Mouse (Mus musculus) neural tube, embryonic 15.5 days (tissue): ENCODE data around the gene Wasf1. TPM values are rescaled to one million over a fixed set of nuclear protein-coding genes. Genes with fewer than 3 reads are reported as not detected.

Experiments used
- ATAC-seq: fragments of 200-750 bp; cut with Nextera tagmentation; 2 replicates; pipeline ENCODE4 v1.8.0; 2017; ENCODE audit warnings: mild to moderate bottlenecking, moderate TSS enrichment, moderate library complexity; ENCODE audit not compliant: low FRiP score
- H3K27ac ChIP-seq: fragments of 300-500 bp; sonication (generic); replicated peaks from 2 replicates; pipeline ENCODE4 v1.5.1; 2015; ENCODE audit warnings: mild to moderate bottlenecking, inconsistent platforms
- H3K27me3 ChIP-seq: fragments of 300-500 bp; sonication (generic); replicated peaks from 2 replicates; pipeline ENCODE4 v1.6.1; 2015; ENCODE audit warnings: inconsistent platforms
- H3K36me3 ChIP-seq: fragments of 300-500 bp; sonication (generic); 2 replicates; pipeline ENCODE4 v1.6.1; 2015; ENCODE audit warnings: inconsistent platforms
- H3K4me1 ChIP-seq: fragments of 300-500 bp; sonication (generic); 2 replicates; pipeline ENCODE4 v1.6.1; 2015; ENCODE audit warnings: inconsistent platforms
- H3K4me2 ChIP-seq: fragments of 300-500 bp; sonication (generic); 2 replicates; pipeline ENCODE4 v1.6.1; 2015; ENCODE audit warnings: inconsistent platforms, mild to moderate bottlenecking, moderate library complexity
- H3K4me3 ChIP-seq: fragments of 300-500 bp; sonication (generic); replicated peaks from 2 replicates; pipeline ENCODE4 v1.5.1; 2015; ENCODE audit warnings: mild to moderate bottlenecking, inconsistent platforms
- H3K9ac ChIP-seq: fragments of 300-500 bp; sonication (generic); replicated peaks from 2 replicates; pipeline ENCODE4 v1.6.1; 2015; ENCODE audit warnings: mild to moderate bottlenecking, inconsistent platforms
- H3K9me3 ChIP-seq: fragments of 300-500 bp; sonication (generic); replicated peaks from 2 replicates; pipeline ENCODE4 v1.6.1; 2016; ENCODE audit warnings: inconsistent platforms
- WGBS: fragments of 180-500 bp; shearing (Covaris S2); methylation state at CpG from one replicate; pipeline ENCODE4 v1.1.7; 2015; ENCODE audit warnings: mixed read lengths; 5-methylcytosine and 5-hydroxymethylcytosine counted together
- polyA plus RNA-seq: library from polyadenylated mRNA; unstranded; fragments of >200 nt; fragmentation: Nextera tagmentation; extraction: Ambion mirVana; gene quantifications from 2 replicates; pipeline ENCODE4 v1.2.1, GENCODE M21; 2015

Gene Wasf1
- polyA plus RNA-seq, 1 experiment from 2014 or later = 105 TPM

- H3K27ac ChIP-seq = no peak overlapping the region
- peaks cover 13% of the 10 kb centered on the region for H3K4me1 ChIP-seq
- 90% methylated on average over 12 of the region's 12 CpGs for WGBS
- ATAC-seq = peak; percentile 23; the same call in 1 of the 2 replicates
- H3K36me3 ChIP-seq = no peaks in the 10 kb centered on the region
- H3K9ac ChIP-seq = no peak overlapping the region
- no peaks in the 10 kb centered on the region for H3K9me3 ChIP-seq
- H3K4me3 ChIP-seq = no peak overlapping the region
- H3K4me2 ChIP-seq = no peak overlapping the region
- no peaks in the 10 kb centered on the region for H3K27me3 ChIP-seq
Observed at GRCm38 (mm10) chr10:40895765-40896164, 12.5 kb downstream of the Wasf1 start.

GRCm38 (mm10) chr10:40896656-40897055 lies 13.4 kb downstream of the Wasf1 start:
- peak; percentile 22; the same call in 1 of the 2 replicates for ATAC-seq
- H3K36me3 ChIP-seq = no peaks in the 10 kb centered on the region
- H3K4me1 ChIP-seq = peaks cover 13% of the 10 kb centered on the region
- H3K9ac ChIP-seq = no peak overlapping the region
- no peak overlapping the region for H3K4me3 ChIP-seq
- no peak overlapping the region for H3K27ac ChIP-seq
- H3K4me2 ChIP-seq = no peak overlapping the region
- WGBS = 38% methylated on average over 5 of the region's 5 CpGs
- no peaks in the 10 kb centered on the region for H3K9me3 ChIP-seq
- H3K27me3 ChIP-seq = no peaks in the 10 kb centered on the region

DNA sequence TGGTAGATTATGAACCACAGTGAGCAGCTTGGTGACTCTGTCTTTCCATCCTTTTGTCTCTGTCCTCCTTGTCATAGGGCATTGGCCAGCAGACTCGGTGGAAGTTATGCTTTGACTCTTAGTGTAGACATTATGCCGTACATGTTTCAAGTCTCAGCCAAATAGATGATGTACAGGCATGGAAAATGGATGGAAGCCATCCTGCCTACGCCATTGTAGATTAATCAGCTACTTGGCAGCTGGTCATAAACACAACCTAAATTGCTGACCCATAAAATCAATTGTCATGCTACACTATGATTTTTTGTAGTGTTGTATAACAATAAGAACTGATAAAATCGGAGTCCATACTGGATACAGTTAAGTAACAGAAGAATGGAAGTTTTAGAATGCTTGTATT lies 18.5 kb downstream of the Wasf1 start:
- H3K27ac ChIP-seq = no peak overlapping the region
- H3K4me3 ChIP-seq = no peak overlapping the region
- no peaks in the 10 kb centered on the region for H3K9me3 ChIP-seq
- no peak overlapping the region for H3K9ac ChIP-seq
- no peaks in the 10 kb centered on the region for H3K27me3 ChIP-seq
- H3K4me1 ChIP-seq = peaks cover 13% of the 10 kb centered on the region
- H3K4me2 ChIP-seq = no peak overlapping the region
- WGBS = 67% methylated on average over 4 of the region's 4 CpGs
- no peaks in the 10 kb centered on the region for H3K36me3 ChIP-seq
- ATAC-seq = no peak

GRCm38 (mm10) chr10:40906131-40906530 lies 22.9 kb downstream of the Wasf1 start:
- Histone ChIP-seq H3K4me3 (no peak overlapping the region), H3K4me2 (no peak overlapping the region), H3K9ac (no peak overlapping the region), H3K9me3 (no peaks in the 10 kb centered on the region), H3K27ac (no peak overlapping the region), H3K27me3 (no peaks in the 10 kb centered on the region), H3K36me3 (no peaks in the 10 kb centered on the region), H3K4me1 (peaks cover 14% of the 10 kb centered on the region)
- 89% methylated on average over 1 of the region's 1 CpGs for WGBS
- no peak for ATAC-seq

DNA sequence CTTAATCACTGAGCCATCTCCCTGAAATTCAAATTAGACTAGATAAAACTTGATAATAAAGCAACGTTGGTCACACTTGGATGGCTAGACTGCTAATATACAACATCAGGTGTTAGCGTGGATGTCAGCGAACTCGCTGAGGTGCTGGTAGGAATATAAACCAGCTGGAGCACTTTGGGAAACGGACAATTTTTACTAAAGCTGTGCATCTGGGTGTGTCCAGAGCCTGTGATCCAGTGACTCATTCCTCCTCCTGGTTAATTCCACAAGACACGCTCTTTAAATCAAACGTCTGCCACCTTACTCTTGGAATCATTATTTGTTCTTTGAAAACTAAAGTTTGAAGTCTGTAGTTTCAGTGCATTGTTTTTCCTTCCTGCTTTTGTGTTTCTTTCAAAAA lies 23.5 kb downstream of the Wasf1 start:
- H3K36me3 ChIP-seq = no peaks in the 10 kb centered on the region
- H3K27ac ChIP-seq = no peak overlapping the region
- no peak overlapping the region for H3K4me2 ChIP-seq
- H3K9ac ChIP-seq = no peak overlapping the region
- ATAC-seq = no peak
- 44% methylated on average over 7 of the region's 7 CpGs for WGBS
- H3K4me1 ChIP-seq = peaks cover 14% of the 10 kb centered on the region
- H3K9me3 ChIP-seq = no peaks in the 10 kb centered on the region
- H3K4me3 ChIP-seq = no peak overlapping the region
- H3K27me3 ChIP-seq = no peaks in the 10 kb centered on the region

- Histone ChIP-seq H3K27ac (no peak overlapping the region), H3K4me2 (no peak overlapping the region), H3K36me3 (no peaks in the 10 kb centered on the region), H3K9ac (no peak overlapping the region), H3K4me1 (peaks cover 11% of the 10 kb centered on the region), H3K9me3 (no peaks in the 10 kb centered on the region), H3K27me3 (no peaks in the 10 kb centered on the region), H3K4me3 (no peak overlapping the region)
- ATAC-seq = no peak
- WGBS = 49% methylated on average over 2 of the region's 2 CpGs
Observed at GRCm38 (mm10) chr10:40908580-40908979, 25.3 kb downstream of the Wasf1 start.

DNA sequence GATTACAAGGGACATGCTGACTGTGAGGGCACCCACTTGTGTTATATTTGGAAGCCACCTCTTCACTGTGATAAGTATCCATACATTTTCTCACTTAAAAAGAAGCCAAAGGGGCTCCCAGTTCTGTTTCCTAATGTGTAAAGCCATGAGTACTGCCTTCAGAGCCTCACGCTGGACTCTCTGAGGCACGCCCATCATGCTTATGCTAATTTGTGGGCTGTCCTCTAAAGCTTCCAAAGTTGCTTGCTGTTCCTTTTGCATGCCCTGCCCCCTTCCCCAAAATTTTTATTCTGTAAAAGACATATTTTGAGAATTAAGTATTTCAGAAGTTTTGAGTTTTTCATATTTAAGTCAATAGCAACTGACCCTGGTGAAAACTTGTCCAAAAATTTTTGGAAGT lies 27.5 kb downstream of the Wasf1 start:
- 63% methylated on average over 2 of the region's 2 CpGs for WGBS
- no peak for ATAC-seq
- H3K36me3 ChIP-seq = no peaks in the 10 kb centered on the region
- no peak overlapping the region for H3K4me3 ChIP-seq
- no peak overlapping the region for H3K9ac ChIP-seq
- H3K27me3 ChIP-seq = no peaks in the 10 kb centered on the region
- H3K27ac ChIP-seq = no peak overlapping the region
- peaks cover 11% of the 10 kb centered on the region for H3K4me1 ChIP-seq
- H3K9me3 ChIP-seq = no peaks in the 10 kb centered on the region
- no peak overlapping the region for H3K4me2 ChIP-seq

DNA sequence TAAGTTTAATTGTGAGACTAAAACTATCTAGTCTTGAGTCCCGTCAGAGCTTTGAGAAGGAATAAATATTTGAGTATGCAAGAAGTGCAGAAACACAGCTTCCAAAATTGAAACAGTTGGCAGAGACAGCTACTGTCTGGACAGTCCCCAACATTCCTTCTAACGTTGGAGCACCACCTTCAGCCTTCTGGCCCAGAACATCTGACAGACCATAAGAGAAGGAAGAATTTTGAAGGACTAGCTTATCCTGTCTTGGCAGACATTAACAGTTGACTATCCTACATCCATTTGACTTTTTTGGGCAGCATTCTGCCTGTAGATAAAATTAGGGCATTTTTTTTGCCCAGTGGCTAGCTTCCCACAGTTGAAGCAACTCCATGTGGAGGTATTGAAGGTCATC lies 32.0 kb downstream of the Wasf1 start:
- no peak for ATAC-seq
- Histone ChIP-seq H3K4me1 (peaks cover 8% of the 10 kb centered on the region), H3K9ac (no peak overlapping the region), H3K4me2 (no peak overlapping the region), H3K27ac (no peak overlapping the region), H3K4me3 (no peak overlapping the region), H3K36me3 (no peaks in the 10 kb centered on the region), H3K9me3 (no peaks in the 10 kb centered on the region), H3K27me3 (no peaks in the 10 kb centered on the region)
- WGBS = 86% methylated on average over 2 of the region's 2 CpGs

GRCm38 (mm10) chr10:40918669-40919440 lies 35.6 kb downstream of the Wasf1 start:
- Histone ChIP-seq H3K9ac (no peak overlapping the region), H3K4me3 (no peak overlapping the region), H3K4me2 (no peak overlapping the region), H3K9me3 (no peaks in the 10 kb centered on the region), H3K27me3 (no peaks in the 10 kb centered on the region), H3K36me3 (peaks cover 9% of the 10 kb centered on the region; the same call in 1 of the 2 replicates), H3K27ac (no peak overlapping the region), H3K4me1 (peaks cover 8% of the 10 kb centered on the region)
- ATAC-seq = no peak
- 77% methylated on average over 8 of the region's 8 CpGs for WGBS

GRCm38 (mm10) chr10:40919464-40919863 lies 36.2 kb downstream of the Wasf1 start:
- Histone ChIP-seq H3K4me3 (no peak overlapping the region), H3K27me3 (no peaks in the 10 kb centered on the region), H3K27ac (no peak overlapping the region), H3K9me3 (no peaks in the 10 kb centered on the region), H3K9ac (no peak overlapping the region), H3K4me1 (peaks cover 8% of the 10 kb centered on the region), H3K4me2 (no peak overlapping the region), H3K36me3 (peaks cover 13% of the 10 kb centered on the region)
- 74% methylated on average over 6 of the region's 6 CpGs for WGBS
- no peak for ATAC-seq

- ATAC-seq = no peak
- Histone ChIP-seq H3K27me3 (no peaks in the 10 kb centered on the region), H3K4me1 (no peaks in the 10 kb centered on the region; the same call in 1 of the 2 replicates), H3K4me3 (no peak overlapping the region), H3K27ac (no peak overlapping the region), H3K9ac (no peak overlapping the region), H3K9me3 (no peaks in the 10 kb centered on the region), H3K36me3 (peaks cover 40% of the 10 kb centered on the region), H3K4me2 (no peak overlapping the region)
- 93% methylated on average over 8 of the region's 8 CpGs for WGBS
Observed at GRCm38 (mm10) chr10:40932995-40933394, 49.7 kb downstream of the Wasf1 start.

GRCm38 (mm10) chr10:40936160-40936726 lies 53.0 kb downstream of the Wasf1 start:
- no peak for ATAC-seq
- Histone ChIP-seq H3K36me3 (peaks cover 54% of the 10 kb centered on the region), H3K9me3 (no peaks in the 10 kb centered on the region), H3K27me3 (no peaks in the 10 kb centered on the region), H3K9ac (no peak overlapping the region), H3K4me3 (no peak overlapping the region), H3K27ac (no peak overlapping the region), H3K4me1 (no peaks in the 10 kb centered on the region; the same call in 1 of the 2 replicates), H3K4me2 (no peak overlapping the region)
- 77% methylated on average over 13 of the region's 13 CpGs for WGBS
